Mouse (Mus musculus) CD4-positive, CD25-positive, alpha-beta regulatory T cell, adult 9 weeks (primary cell): ENCODE measurements around the gene Cars. TPM values are rescaled to one million over a fixed set of nuclear protein-coding genes. Genes with fewer than 3 reads are reported as not detected.

Experiments used
- polyA plus RNA-seq: library from polyadenylated mRNA; unstranded; fragments of 100-300 nt; shearing (Covaris generic); gene quantifications from one replicate; pipeline ENCODE4 v1.2.1, GENCODE M21; 2017

Cars gene
- polyA plus RNA-seq, result 44.0 TPM

GRCm38 (mm10) chr7:143599428-143600230, at the start of gene Cars:
Cars (minus strand) TSS chr7:143600090.

DNA sequence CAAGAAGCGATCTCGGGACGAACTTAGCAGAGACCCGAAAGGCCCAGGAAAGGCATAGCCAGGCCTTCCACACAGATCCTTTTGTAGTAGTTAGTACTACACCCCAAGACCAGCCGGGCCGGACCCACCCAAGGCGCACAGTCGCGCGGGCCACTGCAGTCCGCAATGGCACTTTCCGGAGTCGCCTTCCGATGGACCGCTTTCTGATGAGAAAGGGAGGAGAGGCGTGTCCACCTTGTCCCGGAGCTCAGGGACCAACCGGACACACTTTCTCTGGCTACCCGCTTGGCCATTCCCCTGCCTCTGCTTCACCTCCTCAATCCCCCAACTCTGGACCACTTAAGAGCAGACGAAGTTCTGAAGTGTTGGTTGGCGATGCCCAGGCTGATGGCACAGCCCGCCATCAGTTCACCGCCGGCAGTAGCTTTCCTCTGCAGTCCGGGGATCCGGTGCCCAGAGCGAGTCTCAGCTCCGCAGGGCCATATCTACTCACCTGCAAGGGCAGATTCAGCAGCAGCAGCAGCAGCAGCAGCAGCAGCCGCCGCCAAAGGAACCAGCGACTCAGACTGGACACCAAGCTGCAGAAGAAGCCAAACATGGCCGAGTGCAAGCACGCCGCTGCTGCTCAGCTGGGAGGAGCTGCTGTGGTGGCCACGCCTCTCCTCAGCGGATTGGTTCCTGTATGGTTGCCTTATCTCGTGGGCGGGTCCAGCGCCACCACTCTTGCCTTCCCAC, 49.3 kb upstream of the Cars start, which contains the start of gene Tnfrsf22:
TSS of gene Tnfrsf22 (minus strand) at position 628 of the 735 bp plus-strand sequence.

GRCm38 (mm10) chr7:143628540-143628939, 28.6 kb upstream of the Cars start, which contains the start of gene Tnfrsf26:
Tnfrsf26 (minus strand) TSS chr7:143628722.

GRCm38 (mm10) chr7:143548976-143549457, 50.9 kb downstream of the Cars start, which contains the start of gene Nap1l4:
Nap1l4 (minus strand) TSS chr7:143549106.

Other genes starting within 250 kb of the Cars start
- 0.38 TPM for gene Cdkn1c, start 139.0 kb downstream of the Cars start, polyA plus RNA-seq
- 0.20 TPM for gene Slc22a18, start 126.4 kb downstream of the Cars start, polyA plus RNA-seq
- gene Phlda2, start 96.9 kb downstream of the Cars start, polyA plus RNA-seq, result not detected
- gene Nap1l4, start 51.0 kb downstream of the Cars start, polyA plus RNA-seq, result 337 TPM
- 37.5 TPM for gene Tnfrsf26, start 28.6 kb upstream of the Cars start, polyA plus RNA-seq
- 40.0 TPM for gene Tnfrsf22, start 49.6 kb upstream of the Cars start, polyA plus RNA-seq
- 4.5 TPM for gene Tnfrsf23, start 85.8 kb upstream of the Cars start, polyA plus RNA-seq
- 33.3 TPM for gene Osbpl5, start 156.9 kb upstream of the Cars start, polyA plus RNA-seq
- not detected for gene Mrgprg, start 166.9 kb upstream of the Cars start, polyA plus RNA-seq
- gene Mrgpre, start 184.4 kb upstream of the Cars start, polyA plus RNA-seq, result 10.8 TPM
- gene Nadsyn1, start 222.8 kb upstream of the Cars start, polyA plus RNA-seq, result 26.4 TPM
- gene Dhcr7, start 223.1 kb upstream of the Cars start, polyA plus RNA-seq, result 50.8 TPM